Mouse (Mus musculus) lung, adult 18-20 months (tissue): ENCODE results near the gene Cpa1.

ENCODE experiments used
- DNase-seq, 2 experiments: peaks; one replicate each; pipeline ENCODE4 v3.0.0; 2022; ENCODE audit warnings: mixed read lengths in 2 of 2

Gene Cpa1

DNA sequence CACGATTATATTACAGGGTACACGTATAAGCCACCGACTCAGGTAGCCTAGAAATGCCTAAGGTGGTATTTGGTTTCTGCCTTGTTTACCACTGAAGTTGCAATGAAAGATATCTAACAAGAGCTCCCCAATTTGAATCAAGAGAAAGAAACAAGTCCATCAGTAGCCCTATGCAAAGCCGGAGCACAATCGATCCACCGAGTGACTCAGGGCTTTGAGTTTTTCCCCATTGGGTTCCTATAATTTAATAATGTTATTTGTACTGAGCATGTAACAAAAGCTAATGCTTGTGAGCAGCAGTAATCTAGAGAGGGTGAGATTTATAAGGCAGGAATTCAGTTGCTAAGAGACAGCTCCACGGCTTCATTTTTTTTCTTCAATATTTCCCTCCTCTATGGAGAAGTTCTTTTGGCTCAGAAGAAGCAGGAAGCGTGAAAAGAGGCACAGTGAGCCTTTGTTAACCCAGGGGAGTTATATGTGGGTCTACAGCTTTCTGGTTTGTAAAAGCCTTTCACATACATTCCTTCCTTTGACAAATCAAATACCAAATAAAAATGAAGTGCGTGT, 35.8 kb downstream of the Cpa1 start:
- no peak for DNase-seq

DNA sequence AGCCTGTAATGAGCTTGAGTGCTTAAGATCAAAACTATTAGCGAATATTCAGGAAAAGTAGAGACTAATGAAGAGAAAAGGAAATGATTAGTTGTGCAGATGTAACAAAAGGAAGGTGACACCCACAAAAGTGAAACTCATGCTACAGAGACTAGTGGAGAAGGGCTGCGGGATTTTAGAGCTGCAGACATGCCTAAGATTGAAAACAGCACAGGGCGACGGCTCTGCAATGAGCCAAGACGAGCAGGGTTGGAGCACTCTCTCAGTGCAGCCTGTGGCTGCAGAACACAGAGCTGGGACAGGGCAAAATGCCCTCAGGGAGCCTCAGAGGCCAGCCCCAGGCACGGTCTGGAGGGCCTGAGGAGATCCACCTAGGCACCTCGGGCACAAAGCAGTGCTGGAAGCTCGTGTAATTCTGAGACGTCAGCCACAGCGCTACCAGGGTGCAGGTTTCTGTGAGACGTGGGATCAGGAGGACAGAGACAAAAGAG, 36.3 kb downstream of the Cpa1 start:
- no peak for DNase-seq

DNA sequence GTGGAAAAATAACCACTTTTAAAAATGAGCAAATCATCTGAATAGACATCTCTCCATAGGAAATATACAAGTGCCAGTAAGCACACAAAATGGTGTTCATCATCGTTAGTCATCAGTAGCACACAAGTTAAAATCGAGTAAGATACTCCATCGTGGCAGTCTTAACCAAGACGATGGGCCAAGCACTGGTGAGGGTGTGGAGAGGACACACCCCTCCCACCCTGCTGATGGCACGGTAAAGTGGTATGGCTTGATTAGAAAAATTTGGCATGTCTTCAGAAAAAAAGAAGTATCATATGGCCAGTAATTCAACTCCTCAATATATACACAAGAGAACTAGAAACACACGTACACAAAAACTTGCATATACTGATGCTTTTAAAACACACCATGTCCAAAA, 37.5 kb downstream of the Cpa1 start:
- DNase-seq = no peak

DNA sequence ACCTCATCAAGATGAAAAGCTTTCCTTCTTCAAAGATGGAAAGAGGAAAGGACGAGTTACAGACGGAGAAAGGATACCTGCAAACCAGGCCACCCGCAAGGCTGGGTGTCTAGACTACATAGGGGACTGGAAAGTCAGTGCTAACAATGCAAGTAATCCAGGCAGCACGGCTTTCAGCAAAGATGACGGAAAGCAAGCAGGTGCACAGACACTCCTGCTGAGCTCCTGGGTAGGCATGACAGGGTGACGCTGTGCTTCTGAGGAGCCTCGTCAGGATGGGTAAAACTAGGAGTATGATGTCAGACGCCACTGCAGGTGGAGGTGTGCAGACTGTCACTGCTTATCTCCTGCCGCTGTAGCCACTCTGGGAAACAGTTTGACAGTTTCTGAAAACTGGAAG, 38.6 kb downstream of the Cpa1 start:
- no peak for DNase-seq

DNA sequence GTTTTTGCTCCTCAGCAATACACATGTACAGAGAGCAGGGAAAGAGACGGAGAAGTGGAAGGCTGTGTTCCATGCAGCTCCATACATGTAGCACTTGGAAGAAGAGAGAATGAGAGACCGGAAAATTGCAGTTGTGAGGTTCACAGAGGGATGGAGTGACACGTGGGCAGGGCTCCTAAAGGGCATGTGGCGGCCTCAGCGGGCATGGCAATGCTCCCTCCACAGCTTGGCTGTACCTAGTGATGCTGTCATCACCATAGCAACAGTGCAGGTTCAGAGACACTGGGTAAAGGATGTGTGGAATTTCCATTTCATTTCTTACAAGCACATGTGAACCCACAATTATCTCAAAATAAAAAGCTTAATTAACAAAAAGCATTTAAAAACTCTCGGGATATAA, 39.5 kb downstream of the Cpa1 start:
- no peak for DNase-seq

DNA sequence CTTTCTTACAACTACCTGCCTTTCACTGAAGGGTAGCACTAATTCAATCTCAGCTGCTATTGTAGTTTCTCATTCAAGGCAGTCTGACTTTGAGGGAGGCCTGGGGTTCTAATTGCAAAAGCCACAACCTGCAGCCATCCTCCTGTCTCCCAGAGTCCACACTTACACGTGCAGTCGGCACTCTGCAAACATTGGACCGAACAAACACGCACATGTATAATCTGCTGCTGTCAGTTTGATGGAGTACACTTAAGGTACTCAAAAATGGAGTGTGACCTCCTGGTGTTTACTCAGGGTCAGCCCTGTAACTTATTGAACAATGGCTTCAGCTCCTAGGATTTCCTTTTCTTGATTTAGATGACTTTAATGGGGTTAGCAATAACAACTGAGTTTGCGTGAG, 40.5 kb downstream of the Cpa1 start:
- DNase-seq = peak in 1 of 2 experiments; percentile 66

DNA sequence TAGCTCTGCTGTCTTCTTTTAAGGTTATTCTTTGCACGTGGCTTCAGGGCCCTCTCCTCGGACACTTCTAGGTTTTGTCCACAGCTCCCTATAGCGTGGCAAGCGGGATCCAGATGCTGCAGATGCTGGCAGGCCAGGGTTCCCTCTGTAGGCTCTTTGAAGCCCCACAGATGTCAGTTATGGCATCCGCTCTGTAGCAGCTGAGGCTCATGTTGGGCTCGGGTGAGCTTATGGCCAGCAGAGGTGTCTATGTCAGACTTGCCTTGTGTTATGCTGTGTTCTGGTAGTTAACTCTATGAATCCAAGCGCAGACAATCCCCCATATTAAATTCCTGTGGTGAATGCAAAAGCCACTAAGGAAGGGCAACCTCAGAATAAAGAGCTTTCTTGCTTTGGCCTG, 41.4 kb downstream of the Cpa1 start:
- no peak for DNase-seq

DNA sequence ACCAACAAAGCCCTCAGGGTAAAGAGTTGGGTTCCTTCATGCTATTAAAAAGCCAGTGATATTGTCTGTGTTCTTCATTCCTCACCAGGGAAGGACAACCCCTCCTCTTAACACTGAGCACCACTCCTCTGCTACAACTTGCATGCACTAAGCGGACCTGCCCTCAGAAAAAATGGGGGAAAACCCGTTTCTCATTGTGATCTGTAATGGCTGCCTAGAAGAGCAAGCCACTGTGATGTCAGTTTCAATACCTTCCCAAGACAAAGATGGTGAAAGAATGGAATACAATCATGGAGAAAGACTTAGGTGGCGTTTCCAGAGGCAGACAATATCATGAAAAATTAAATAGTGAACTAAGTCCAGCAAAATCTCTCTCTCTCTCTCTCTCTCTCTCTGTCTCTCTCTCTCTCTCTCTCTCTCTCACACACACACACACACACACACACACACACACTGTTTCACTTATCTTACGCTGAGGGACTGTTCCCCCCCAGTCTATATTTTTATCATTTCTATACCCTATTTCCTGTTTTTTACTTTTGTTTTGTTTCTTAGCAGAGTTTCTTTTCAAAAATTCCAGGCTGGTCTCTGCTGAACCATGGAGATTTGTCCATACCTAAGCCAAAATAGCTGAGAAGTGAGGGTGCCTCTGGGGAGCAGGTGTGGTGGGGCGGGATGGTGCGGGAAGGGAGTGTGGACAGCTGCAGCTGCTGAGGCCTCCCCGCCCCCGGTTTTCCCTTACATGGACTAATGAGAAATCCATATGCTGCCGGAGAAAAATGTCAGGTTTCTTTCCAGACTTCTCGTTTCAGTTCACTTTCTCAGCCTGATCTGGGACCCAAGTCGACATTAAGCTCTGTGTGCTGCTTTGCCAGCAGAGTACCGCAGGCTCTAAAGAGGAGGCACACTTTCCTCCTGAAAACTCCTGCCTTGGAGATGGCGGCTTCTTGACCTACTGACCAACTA, 43.2 kb downstream of the Cpa1 start:
- no peak for DNase-seq

DNA sequence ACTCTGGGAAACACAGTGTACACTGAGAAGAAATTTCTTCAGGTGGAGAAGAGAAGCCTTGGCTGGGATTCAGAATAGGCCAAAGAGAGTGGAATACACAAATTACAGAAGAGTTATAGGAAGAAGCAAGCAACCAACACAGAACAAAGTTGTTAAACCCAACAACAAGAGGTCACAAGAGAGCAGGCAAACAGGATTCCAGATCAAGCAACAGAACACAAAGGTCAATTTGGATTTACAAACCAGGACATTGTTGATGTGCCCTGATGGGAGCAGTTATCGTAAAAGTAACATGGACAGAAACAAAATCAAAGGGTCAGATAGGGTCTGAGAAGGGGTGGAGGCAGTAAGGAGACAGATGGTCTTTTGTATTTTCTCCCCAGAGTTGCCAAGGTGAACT, 45.6 kb downstream of the Cpa1 start:
- DNase-seq = no peak

DNA sequence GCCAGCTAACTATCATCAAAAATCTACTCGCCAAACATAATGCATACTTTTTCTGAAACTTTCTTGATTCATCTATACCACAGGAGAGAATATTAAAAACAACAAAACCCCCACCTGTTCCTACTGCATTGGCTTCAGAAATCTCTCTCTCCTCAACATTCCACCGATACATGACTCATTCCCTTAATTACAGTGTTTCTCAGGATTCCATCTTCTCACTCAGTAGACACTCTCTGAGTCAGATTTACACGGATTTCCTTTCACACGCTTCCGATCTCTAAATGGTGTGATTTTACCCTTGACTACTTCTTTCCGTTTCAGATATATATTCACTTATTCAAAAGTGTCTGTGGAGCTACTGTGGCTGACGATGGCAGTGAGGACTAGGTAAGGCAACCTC, 48.2 kb downstream of the Cpa1 start:
- no peak for DNase-seq

DNA sequence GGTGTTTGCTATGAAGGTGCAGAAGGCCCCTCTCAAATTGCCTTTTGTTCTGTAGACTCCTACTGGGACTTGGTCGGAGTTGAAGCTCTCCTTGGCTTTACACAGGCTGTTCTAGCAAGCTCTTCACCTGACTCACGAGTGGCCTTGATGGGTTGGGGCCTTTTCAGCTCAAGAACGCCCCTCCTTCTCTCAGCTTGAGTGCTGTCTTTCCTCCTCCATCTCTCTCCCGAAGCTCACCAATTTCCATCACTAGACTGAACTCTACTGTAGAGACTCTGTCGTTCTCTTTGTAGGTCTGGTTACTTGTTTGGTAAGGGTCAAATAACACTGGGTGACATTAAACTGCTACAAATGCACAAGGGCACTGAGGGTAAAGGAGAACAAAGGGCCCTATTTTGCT, 53.8 kb downstream of the Cpa1 start:
- DNase-seq = no peak

DNA sequence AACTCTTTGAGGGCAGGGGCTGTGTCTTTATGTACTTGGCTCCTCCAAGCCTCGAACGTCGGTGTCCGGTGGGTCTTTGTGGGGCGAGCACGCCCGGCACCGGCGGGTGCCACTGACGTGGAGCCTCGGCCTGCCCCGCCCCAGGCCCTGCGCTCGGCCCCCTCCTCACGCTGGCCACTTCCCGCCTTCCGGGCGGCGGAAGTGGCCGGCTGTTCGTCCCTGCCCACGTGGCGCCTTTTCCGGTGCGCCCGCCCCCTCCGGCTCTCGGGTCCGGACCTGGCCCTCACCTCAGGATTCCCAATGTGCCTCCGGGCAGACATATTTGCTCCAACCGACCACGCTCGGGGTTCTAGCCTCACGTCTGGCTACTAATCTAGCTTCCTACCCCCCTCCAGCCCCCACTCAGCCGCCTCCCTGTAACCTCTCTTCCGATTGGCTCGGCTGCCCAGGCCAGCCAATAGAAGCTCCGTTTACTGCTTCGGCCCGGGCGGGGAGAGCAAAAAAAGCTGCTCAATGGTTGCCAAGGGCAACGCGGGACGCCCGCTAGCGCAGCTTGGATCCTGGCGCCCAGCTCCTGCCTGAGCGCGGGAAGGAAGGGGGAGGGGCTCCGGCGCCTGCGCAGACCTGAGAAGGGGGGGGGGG, 54.5 kb downstream of the Cpa1 start, which contains the start of gene Cep41:
Gene Cep41, minus strand, starts transcription at position 400 of the 642 bp plus-strand sequence.
- peak; percentile 94 for DNase-seq

DNA sequence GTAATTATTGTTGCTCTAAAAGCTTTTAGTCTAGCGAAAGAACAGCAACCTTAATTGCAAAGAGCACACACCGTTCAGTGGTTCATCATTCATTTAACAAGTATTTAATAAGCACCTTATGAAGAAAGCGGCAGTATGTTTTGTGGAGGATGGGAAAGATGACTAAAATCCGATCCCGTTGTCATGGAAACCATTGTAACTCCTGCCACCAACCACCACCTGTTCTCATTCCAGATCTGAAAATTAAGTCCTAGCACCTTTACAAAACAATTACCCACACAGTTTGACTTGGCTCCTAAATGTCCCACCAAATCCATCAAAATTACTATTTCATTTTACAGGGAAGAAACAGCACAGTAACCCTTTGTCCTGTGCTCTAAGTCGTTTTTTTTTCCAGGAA, 55.2 kb downstream of the Cpa1 start:
- no peak for DNase-seq
